Mouse (Mus musculus) midbrain, postnatal 0 days (tissue): ENCODE measurements around the gene Grcc10. TPM values are rescaled to one million over a fixed set of nuclear protein-coding genes. Genes with fewer than 3 reads are reported as not detected.

Source experiments
- ATAC-seq: fragments of 200-750 bp; cut with Nextera tagmentation; 2 replicates; pipeline ENCODE4 v1.8.0; 2017; ENCODE audit warnings: moderate number of reproducible peaks, mild to moderate bottlenecking, moderate TSS enrichment, moderate library complexity; ENCODE audit not compliant: low FRiP score
- DNase-seq: peaks from one replicate; pipeline ENCODE4 v3.0.0-alpha.2; 2015; ENCODE audit warnings: low spot score
- H3K27ac ChIP-seq: fragments of 300-500 bp; sonication (generic); 2 replicates; pipeline ENCODE4 v1.5.1; 2014; ENCODE audit warnings: low read depth, mild to moderate bottlenecking, low read length, mixed read lengths
- H3K27me3 ChIP-seq: fragments of 300-500 bp; sonication (generic); 2 replicates; pipeline ENCODE4 v1.6.1; 2014; ENCODE audit warnings: low read length, control low read depth, mixed read lengths; ENCODE audit not compliant: insufficient read depth
- H3K36me3 ChIP-seq: fragments of 300-500 bp; sonication (generic); 2 replicates; pipeline ENCODE4 v1.6.1; 2014; ENCODE audit warnings: low read length, control low read depth, mixed read lengths; ENCODE audit not compliant: insufficient read depth
- H3K4me1 ChIP-seq: fragments of 300-500 bp; sonication (generic); 2 replicates; pipeline ENCODE4 v1.6.1; 2014; ENCODE audit warnings: mild to moderate bottlenecking, control low read depth, antibody characterized with exemption, low read length, mixed read lengths; ENCODE audit not compliant: insufficient read depth
- H3K4me2 ChIP-seq: fragments of 300-500 bp; sonication (generic); 2 replicates; pipeline ENCODE4 v1.6.1; 2014; ENCODE audit warnings: low read depth, mild to moderate bottlenecking, low read length, mixed read lengths; ENCODE audit not compliant: poor library complexity, severe bottlenecking
- H3K4me3 ChIP-seq: fragments of 300-500 bp; sonication (generic); 2 replicates; pipeline ENCODE4 v1.5.1; 2014; ENCODE audit warnings: low read depth, mild to moderate bottlenecking, low read length, moderate library complexity
- H3K9ac ChIP-seq: fragments of 300-500 bp; sonication (generic); replicated peaks from 2 replicates; pipeline ENCODE4 v1.6.1; 2014; ENCODE audit warnings: mild to moderate bottlenecking, low read length, moderate library complexity, mixed read lengths; ENCODE audit not compliant: poor library complexity, severe bottlenecking
- H3K9me3 ChIP-seq: fragments of 300-500 bp; sonication (generic); 2 replicates; pipeline ENCODE4 v1.6.1; 2016; ENCODE audit warnings: low read length, control low read depth
- CTCF ChIP-seq: IDR thresholded peaks from 2 replicates; pipeline ENCODE4 v1.5.1; 2016; ENCODE audit warnings: antibody characterized with exemption, mild to moderate bottlenecking
- WGBS: fragments of 180-500 bp; shearing (Covaris S2); extraction: QIAGEN DNeasy Blood & Tissue Kit; methylation state at CpG from one replicate; pipeline ENCODE4 v1.1.7; 2014; 5-methylcytosine and 5-hydroxymethylcytosine counted together
- polyA plus RNA-seq: library from polyadenylated mRNA; unstranded; fragments of >200 nt; fragmentation: Nextera tagmentation; extraction: Ambion mirVana; gene quantifications from 2 replicates; pipeline ENCODE4 v1.2.1, GENCODE M21; 2015
- total RNA-seq: library from RNA; depleted of rRNA; stranded (reverse); fragments of >200 nt; gene quantifications from 2 replicates; pipeline ENCODE4 v1.2.3, GENCODE M21; 2014

Gene Grcc10
- total and polyA plus RNA-seq, 2 experiments from 2014 or later = 244 to 710 TPM

GRCm38 (mm10) chr6:124758849-124759232 is 17.7 kb upstream of the Grcc10 start:
- Histone ChIP-seq H3K4me3 (no peak overlapping the region), H3K4me2 (no peak overlapping the region), H3K36me3 (peaks cover 14% of the 10 kb centered on the region), H3K27ac (peak overlapping the region; percentile 97), H3K4me1 (peaks cover 26% of the 10 kb centered on the region), H3K27me3 (no peaks in the 10 kb centered on the region), H3K9ac (no peak overlapping the region), H3K9me3 (no peaks in the 10 kb centered on the region)
- 62% methylated on average over 2 of the region's 2 CpGs for WGBS
- TF ChIP-seq CTCF = no peak
- ATAC-seq = no peak
- DNase-seq = no peak

GRCm38 (mm10) chr6:124757909-124758848 is 17.0 kb upstream of the Grcc10 start:
- ATAC-seq = peak; percentile 33
- peak; percentile 83 for DNase-seq
- H3K4me2 ChIP-seq = peak overlapping the region; percentile 92
- no peak overlapping the region for H3K9ac ChIP-seq
- H3K4me1 ChIP-seq = peaks cover 29% of the 10 kb centered on the region
- H3K27me3 ChIP-seq = no peaks in the 10 kb centered on the region
- WGBS = 19% methylated on average over 5 of the region's 5 CpGs
- H3K9me3 ChIP-seq = no peaks in the 10 kb centered on the region
- peak overlapping the region; percentile 97 for H3K27ac ChIP-seq
- H3K4me3 ChIP-seq = peak overlapping the region; percentile 87
- peaks cover 14% of the 10 kb centered on the region for H3K36me3 ChIP-seq
- no peak for TF ChIP-seq CTCF

- Histone ChIP-seq H3K4me1 (peaks cover 29% of the 10 kb centered on the region), H3K27ac (peak overlapping the region; percentile 97), H3K4me3 (peak overlapping the region; percentile 87), H3K27me3 (no peaks in the 10 kb centered on the region), H3K4me2 (peak overlapping the region; percentile 92), H3K9ac (peak overlapping the region; percentile 98), H3K9me3 (no peaks in the 10 kb centered on the region), H3K36me3 (peaks cover 9% of the 10 kb centered on the region; the same call in 1 of the 2 replicates)
- 5% methylated on average over 5 of the region's 5 CpGs for WGBS
- TF ChIP-seq CTCF = no peak
- ATAC-seq = no peak
- no peak for DNase-seq
Measured at GRCm38 (mm10) chr6:124757351-124757880, 16.2 kb upstream of the Grcc10 start.

- Histone ChIP-seq H3K27ac (peak overlapping the region; percentile 97), H3K4me2 (peak overlapping the region; percentile 92), H3K9me3 (no peaks in the 10 kb centered on the region), H3K4me1 (peaks cover 29% of the 10 kb centered on the region), H3K36me3 (peaks cover 9% of the 10 kb centered on the region; the same call in 1 of the 2 replicates), H3K27me3 (no peaks in the 10 kb centered on the region), H3K9ac (peak overlapping the region; percentile 98), H3K4me3 (peak overlapping the region; percentile 87)
- WGBS = under 1% methylated on average over 43 of the region's 54 CpGs
- no peak for TF ChIP-seq CTCF
- peak; percentile 78 for ATAC-seq
- DNase-seq = peak; percentile 80
Measured at GRCm38 (mm10) chr6:124756652-124757350, 15.6 kb upstream of the Grcc10 start.

DNA sequence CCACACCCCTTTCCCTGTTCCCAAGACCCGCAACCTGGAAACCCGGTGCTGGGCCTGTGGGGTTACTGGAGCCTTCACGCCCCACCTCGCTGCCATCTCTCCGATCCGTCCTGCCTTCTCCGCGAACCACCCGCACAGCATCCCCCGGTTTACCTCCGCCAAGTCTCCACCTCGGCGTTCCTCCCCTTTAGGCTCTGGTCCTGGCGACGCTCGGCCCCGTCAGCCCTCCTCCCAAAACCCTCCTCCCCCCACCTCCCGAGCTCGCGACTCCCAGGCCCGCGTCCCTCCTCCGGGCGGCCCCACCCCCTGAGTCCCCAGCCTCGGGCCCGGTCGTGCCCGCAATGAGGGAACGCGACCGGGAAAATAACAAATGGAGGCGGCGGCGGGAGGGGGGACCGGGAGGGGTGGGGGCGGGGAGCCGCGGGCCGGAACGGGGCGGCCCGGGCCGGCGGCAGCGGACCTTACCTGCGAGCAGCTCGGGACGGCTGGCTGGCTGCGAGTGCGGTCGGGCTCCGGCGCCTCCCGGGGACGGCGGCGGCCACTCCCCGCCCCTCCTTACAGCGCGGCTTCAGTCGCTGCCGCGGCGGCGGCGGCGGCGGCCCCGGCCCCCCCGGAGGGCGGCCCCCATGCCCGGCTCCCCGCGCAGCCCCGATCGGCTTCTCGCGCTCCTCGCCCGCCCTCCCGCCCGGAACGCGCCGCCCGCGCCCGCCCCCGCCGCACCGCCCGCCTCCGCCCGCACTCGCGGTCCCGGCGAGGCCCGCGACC is 14.8 kb upstream of the Grcc10 start, which contains the start of the genes Gm45234 and Atn1:
Gene Gm45234 (minus strand): TSS at position 191 of the 765 bp plus-strand sequence.
Gene Atn1 (minus strand): TSS at position 694 of the 765 bp plus-strand sequence.
- DNase-seq = peak; percentile 69
- Histone ChIP-seq H3K4me1 (peaks cover 29% of the 10 kb centered on the region), H3K9me3 (no peaks in the 10 kb centered on the region), H3K27ac (peak within 1 kb of the TSS; percentile 97), H3K4me3 (peak within 1 kb of the TSS; percentile 87), H3K4me2 (peak within 1 kb of the TSS; percentile 92), H3K27me3 (no peaks in the 10 kb centered on the region), H3K9ac (peak within 1 kb of the TSS; percentile 98), H3K36me3 (peaks cover 6% of the 10 kb centered on the region; the same call in 1 of the 2 replicates)
- TF ChIP-seq CTCF = no peak
- 1% methylated on average over 74 of the region's 100 CpGs for WGBS
- peak; percentile 63 for ATAC-seq
